In the genomic region with DNA sequence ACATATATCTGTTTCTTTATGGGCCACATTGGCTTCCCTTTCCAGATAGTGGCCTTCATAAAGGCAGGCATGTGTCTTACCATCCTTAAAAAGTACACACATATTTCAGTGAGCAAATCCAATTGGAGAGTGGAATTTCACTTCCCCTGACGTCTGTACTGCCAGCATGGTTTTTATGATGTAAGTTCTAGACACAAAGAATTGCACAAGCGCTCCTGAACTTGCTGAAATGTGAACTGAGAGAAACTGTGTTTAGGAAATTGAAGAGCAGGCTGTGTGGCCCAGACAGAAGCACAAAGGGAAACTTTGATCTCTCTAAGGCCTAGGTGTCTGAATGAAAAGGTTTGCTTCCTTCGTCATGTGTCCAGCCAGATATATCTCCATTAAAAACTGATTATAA, we compare ENCODE assay signal across 16 mouse cellular contexts.
"Had no signal": no experiment of that assay in that cellular context is flagged by ENCODE, and none has a peak within 500 bp of the region (broad histone marks: within the 10 kb centered on the region; RNA-seq: fewer than 3 reads in every experiment).

No protein-coding gene starts in this region.

- DNase-seq: kidney, adult 9 months; kidney, postnatal 36 days; layer of hippocampus, adult 9-11 months; layer of hippocampus, postnatal 36 days; liver, embryonic 13.5 days; lung, embryonic 14.5 days; lung, postnatal 14 days; midbrain, embryonic 14.5 days; right cerebral cortex, postnatal 25 days; thymus, postnatal 4 days had no signal

- H3K4me1 ChIP-seq: limb, embryonic 15.5 days; liver, embryonic 13.5 days; midbrain, embryonic 10.5 days; neural tube, embryonic 13.5 days had no signal

- H3K27ac ChIP-seq: kidney, postnatal 0 days; limb, embryonic 15.5 days; liver, embryonic 13.5 days; macrophage; midbrain, embryonic 10.5 days; neural tube, embryonic 13.5 days had no signal

- H3K36me3 ChIP-seq: limb, embryonic 15.5 days; liver, embryonic 13.5 days; midbrain, embryonic 10.5 days; neural tube, embryonic 13.5 days had no signal

- H3K27me3 ChIP-seq: limb, embryonic 15.5 days; liver, embryonic 13.5 days; neural tube, embryonic 13.5 days had no signal

- ATAC-seq: intestine, embryonic 16.5 days had no signal

- H3K4me3 ChIP-seq: limb, embryonic 15.5 days; liver, embryonic 13.5 days; midbrain, embryonic 10.5 days; neural tube, embryonic 13.5 days had no signal

- H3K9me3 ChIP-seq: limb, embryonic 15.5 days; liver, embryonic 13.5 days; midbrain, embryonic 10.5 days; neural tube, embryonic 13.5 days had no signal
